Mouse (Mus musculus) activated CD4-positive, CD25-positive, alpha-beta regulatory T cell, adult 4 months (primary cell): ENCODE measurements around the gene Luc7l. TPM values are rescaled to one million over a fixed set of nuclear protein-coding genes. Genes with fewer than 3 reads are reported as not detected.

Experiments
- ATAC-seq: one replicate; pipeline ENCODE4 v1.8.0; 2017
- polyA plus RNA-seq, 2 experiments: library from polyadenylated mRNA; unstranded; fragments of 100-300 nt; shearing (Covaris generic); gene quantifications; one replicate each; pipeline ENCODE4 v1.2.1; 2017

Luc7l gene
- polyA plus RNA-seq: 10 to 100 TPM; 47.9 to 51.0 TPM

DNA sequence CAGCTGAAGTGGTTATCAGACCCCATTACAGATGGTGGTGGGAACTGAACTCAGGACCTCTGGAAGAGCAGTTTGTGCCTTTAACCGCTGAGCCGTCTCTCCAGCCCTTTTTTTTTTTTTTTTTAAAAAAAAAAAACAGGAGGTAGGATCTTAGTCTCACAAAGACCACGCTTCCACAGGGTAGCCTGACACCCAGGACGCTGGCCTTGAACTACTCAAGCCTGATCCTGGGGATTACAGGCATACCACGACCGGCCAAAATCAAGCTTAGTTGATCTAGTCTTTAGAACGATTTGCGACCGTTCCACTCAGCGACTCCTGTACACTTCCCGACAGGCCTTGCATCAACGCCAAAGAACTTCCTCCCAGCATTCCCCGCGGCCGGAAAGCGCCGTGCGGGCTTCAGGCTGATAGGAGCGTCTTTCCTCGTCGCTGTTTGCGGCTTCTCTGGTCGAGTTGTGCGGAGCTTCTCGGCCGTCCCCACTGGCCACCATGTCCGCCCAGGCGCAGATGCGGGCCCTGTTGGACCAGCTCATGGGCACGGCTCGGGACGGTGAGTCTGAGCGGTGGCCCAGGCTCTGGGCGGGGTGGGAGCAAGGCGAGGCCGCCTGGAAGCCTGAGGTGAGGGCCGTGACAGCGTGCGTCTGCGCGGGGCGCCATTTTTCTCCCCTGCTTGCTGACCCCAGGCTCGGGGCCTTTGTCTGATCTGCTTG lies at the start of gene Luc7l:
Gene Luc7l (plus strand): TSS at position 358 of the 713 bp plus-strand sequence.
- peak; percentile 95 for ATAC-seq

DNA sequence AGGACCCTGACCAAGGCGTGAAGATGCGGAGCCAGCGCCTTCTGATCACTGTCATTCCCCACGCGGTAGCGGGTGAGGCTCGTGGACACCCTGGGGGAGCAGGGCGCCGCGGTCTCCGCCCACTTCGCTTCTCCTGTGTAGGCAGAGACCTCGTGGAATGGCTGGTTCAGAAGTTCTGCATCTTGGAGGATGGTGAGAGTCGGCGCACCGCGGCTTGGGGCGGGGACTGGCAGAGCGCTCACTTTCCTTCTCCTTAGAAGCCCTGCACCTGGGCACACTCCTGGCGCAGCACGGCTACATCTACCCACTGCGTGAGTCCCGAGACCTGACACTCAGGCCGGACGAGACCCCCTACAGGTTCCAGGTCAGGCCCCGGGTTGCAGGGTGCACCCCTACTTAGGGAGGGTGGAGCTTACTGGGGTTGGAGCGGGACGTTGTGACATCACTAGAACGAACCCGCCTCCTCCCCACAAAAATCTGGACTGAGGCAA lies 49.3 kb upstream of the Luc7l start:
- peak; percentile 46 for ATAC-seq

DNA sequence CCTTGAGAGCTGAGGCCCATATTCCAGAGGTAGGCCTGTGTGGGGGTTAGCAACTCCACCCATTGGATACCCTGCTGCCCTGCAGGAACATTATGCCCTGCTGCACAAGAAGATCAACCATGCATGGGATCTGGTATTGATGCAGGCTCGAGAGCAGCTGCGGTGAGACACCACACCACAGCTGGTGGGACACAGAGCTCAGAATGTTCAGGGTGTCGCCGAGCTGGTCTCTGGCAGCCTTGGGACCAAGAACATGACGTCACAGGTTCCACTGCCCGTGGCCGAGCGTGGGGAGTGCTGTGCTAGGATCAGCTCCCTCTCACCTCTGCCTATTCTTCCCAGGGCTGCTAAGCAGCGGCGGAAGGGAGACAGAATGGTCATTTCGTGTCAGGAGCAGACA lies 47.9 kb upstream of the Luc7l start:
- ATAC-seq: no peak

DNA sequence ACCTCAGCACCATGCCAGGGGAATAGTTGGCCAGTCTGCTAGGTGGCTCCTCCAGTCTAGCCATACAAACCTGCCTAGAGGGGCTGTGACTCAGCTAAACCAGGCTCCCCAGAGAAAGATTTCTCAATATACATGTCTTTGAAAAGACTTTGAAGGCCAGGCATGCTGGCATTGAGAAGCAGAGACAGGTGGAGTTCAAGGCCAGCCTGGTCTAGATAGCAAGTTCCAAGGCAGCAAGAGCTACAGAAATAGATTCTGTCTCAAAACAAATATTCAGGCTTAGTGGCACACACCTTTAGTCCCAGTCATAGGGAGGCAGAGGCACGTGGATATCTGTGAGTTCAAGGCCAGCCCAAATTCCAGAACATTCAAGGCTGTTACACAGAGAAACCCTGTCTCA lies 46.3 kb upstream of the Luc7l start:
- no peak for ATAC-seq

DNA sequence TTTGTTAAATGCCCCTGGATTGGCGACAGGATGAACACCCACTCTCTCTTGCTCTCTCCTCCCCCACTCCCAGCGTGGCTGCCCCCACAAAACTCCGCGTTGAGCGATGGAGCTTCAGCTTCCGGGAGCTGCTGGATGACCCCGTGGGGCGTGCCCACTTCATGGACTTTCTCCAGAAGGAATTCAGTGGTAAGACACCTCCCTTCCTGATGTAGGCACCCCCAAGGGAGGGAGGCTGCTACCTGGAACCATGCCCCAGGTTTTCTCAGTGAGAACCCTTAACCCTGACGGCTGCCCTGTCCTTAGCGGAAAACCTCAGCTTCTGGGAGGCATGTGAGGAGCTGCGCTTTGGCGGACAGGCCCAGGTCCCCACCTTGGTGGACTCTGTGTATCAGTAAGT lies 45.0 kb upstream of the Luc7l start, which contains the start of gene Arhgdig:
Gene Arhgdig (minus strand): TSS at position 101 of the 400 bp plus-strand sequence.
- ATAC-seq: no peak

DNA sequence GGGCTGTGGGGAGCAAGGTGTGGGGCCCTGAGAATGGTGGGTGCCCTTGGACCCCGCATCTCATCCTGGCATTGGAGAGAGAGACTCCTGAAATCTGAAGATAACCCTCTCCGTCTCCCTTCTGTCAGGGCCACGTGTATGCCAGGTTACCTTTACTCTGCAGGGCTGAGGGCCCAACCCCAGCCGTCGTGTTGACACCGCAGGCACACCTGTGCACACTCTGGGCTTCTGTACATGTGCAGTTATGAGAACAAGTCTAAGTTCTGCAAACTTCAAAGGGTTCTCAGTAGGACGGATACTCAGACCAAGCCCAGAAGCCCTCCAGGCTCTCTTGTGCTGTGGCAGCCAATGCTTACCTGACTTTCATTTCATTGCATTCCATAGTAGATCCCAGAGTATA lies 40.5 kb upstream of the Luc7l start:
- ATAC-seq: no peak

DNA sequence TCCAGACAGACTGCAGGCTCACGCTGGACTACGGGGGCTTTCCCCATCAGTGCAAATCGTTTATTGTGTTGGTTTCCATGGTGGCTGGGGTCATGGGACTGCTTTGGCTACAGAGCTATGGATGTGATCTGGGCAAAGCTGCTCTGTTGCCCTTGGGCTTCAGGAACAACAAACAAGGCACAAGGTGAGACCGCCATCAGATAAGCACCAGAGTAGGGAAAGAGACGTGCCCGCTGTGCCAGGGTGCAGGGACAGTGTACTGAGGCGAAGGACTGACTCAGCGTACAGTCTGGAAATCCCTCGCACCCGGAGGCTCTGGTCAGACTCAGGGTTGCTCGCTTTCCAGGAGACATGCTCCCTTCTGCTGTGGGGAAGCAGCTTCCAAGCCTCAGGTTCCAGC lies 40.0 kb upstream of the Luc7l start:
- ATAC-seq: no peak

DNA sequence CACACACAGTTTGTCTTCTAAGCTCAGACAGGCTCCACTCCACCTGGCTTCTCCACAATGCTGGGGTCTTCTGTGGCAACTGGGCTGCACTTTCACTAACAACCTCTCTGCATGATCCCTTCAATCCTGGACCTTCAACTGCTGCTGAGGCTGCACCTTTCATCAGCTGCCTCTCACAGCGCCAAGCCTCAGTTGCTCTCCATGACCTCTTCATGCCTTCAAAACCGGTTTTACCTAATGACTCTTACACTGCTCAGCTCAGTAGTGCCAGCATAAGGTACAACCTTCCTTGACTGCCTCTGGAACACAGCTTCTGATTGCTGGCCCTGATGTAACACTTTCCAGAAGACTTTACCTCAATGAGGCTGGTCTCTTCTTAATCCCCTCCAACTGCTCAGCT lies 31.2 kb upstream of the Luc7l start:
- ATAC-seq: no peak

DNA sequence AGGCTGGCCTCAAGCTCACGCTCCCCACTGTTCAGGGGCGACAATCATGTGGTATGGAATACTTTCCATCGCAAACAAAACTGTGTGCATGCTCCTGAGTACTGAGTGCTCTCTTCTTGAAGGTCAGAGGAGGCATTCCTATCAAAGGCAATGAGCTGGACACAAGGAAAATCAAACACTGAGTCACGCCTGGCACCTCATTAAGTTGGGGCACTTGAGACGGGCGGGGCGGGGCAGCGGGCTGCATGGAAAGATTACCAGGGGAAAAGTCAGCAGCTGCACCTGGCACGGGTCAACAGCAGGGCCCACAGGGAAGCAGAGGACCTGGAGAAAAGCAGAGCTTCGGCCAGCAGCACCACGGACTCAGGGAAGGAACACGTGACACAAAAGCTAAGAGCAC lies 27.5 kb upstream of the Luc7l start:
- ATAC-seq: no peak

DNA sequence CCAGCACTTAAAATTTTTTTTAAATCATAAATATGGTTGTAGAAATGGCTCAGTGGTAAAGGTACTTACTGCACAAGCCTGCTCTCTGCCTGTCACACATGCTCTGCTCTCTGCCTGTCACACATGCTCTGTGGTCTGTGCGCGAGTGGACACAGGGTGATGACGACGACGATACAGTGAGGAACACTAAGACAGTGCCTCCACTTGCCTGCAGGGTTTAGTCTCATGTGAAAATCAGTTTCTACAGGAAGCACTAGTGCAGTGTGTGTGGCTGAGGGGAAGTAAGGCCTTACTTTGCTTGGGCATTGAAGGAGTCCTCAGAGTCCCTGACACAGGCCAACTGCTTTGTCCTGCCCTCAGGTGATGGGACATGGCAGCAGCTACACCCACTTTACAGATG lies 22.9 kb upstream of the Luc7l start:
- ATAC-seq: no peak

DNA sequence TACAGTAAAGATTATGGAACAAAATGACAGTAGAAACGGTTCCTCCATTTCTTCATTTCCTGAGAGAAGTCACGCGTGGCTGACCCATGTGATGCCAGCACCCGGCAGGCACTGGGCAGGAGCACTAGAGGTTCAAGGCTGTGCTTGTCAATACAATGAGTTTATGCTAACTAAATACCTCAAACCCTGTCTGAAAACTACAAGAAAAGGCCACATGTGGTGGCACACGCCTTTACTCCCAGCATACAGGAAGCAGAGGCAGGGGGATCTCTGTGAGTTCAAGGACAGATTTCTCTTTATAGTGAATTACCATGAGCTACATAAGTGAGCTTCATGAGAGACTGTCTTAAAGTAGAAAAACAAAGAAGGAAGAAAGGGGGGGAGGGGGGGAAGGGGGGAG lies 21.5 kb upstream of the Luc7l start:
- no peak for ATAC-seq

DNA sequence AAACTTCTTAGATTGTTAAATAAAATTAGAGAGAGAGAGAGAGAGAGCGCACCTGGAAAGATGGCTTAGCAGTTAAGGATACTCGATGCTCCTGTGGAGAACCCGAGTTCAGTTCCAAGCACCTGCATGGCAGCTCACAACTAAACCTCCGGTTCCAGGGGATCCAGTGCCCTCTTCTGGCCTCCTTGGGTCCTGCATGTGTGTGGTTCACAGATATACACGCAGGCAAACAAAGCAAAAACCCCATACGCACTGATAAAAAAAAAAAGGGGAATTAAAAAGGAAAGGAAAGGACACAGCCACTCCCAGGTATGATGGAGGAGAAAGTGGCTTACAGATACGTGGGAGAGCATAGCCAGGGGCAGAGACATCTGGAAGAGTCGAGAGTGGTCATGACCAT lies 19.8 kb upstream of the Luc7l start:
- no peak for ATAC-seq

DNA sequence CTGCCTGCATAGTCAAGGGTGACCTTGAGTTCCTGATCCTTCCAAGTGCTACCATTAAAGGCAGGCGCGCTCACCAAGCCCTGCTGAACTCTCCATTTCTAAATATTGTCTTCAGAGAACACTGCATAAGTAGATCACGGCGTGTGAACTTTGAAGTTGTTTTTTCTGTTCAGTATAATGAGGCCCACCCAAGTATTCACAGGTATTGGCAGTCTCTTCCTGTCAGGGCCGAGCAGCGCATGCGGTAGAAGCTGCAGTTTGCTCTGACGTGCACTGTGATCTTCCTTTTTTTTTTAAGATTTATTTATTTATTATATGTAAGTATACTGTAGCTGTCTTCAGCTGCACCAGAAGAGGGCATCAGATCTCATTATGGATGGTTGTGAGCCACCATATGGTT lies 18.3 kb upstream of the Luc7l start:
- peak; percentile 52 for ATAC-seq

DNA sequence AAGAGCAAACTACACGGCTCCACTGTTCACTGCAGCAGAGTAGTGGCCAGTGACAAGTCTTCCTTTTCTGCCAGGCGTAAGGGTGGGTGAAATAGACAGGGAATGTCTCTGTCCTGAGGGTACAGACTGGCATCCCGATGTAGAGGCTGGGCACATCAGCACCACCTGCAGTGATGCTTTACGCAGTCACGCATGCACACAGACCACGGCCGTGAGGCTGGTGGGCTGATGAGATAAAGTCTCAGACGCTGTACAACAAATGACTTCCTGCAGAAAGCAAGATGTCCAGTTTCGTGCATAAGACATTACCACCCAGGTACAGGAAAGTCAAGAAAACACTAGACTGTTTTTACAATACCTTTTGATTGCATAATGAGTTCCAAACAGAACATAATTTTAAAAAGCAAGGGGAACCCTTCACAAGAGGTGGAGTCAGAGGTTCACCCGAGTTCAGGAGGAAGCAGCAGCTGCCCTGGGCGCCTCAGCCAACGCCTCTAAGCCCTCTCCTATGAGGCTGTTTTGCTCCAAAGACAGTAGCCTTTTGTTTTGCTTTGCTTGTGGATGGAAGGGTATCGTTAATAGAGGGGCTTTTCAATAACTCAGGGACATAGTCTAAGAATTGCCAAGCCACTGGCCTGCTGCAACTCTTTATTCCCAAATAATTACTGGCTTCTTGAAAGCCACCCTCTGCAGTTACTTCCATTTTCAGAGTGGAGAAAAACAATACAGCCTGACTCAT lies 17.4 kb upstream of the Luc7l start:
- no peak for ATAC-seq

DNA sequence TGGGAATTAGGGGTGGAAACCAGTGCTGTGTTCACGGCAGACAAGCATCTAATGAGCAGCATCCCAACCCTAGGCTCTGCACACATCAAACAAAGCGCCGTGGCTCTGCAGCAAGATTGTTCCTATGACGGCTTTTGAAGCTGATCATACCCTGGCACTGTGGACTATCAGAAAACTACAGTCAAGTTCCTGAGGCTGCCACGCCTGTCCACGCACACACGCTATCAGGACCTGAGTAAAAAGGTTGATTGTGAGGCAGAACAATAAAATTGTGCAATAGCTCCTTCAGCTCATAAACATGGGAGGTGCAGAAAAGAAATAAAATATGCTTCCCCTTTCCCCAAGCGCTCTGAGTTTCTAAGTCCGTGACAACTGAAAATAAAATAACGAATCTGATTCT lies 15.0 kb upstream of the Luc7l start:
- ATAC-seq: no peak

DNA sequence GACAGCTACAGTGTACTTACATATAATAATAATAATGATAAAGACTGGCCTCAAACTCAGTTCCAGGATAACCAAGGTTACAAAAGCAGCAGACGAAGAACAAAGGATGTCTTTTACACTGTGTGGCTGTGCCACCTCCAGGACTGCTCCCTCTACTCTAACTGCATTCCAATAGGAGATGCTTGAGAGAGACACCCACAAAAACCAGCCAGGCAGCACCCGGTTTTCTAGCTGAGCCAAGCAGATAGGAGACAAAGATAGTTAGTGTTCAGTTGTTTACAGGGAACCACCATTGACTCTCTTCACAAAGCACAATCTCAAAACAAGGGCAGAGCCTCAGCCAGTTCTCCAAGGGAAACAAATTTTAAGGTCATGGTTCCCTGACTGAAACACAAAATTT lies 13.1 kb upstream of the Luc7l start:
- no peak for ATAC-seq

DNA sequence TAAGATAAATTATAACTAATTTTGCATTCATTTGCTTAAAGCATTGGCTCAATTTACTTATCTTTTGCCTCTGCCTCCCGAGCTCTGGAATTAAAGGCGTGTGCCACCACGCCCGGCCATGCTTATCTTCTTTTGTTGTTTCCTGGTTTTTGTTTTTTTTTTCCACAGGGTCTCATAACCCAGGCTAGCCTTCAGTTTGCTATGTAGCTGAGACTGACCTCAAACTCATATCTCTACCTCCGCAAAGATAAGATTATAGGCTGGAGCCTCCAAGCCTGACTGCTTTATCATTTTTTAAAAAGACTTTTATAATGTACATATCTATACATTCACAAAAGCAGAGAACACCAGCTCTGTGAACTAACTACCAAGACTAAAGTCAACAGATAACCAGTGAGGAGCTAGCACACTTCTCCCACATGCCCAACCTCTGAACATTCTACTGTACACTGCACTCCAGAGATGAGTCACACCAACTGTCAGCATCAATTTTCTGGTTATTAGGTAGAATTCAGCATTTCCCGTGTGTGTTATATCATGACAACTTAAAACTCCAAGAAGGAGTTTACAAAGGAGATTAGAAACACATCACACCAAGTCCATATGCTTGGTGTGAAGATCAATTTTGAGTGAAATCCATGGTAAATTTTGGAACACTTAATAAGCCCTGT lies 12.4 kb upstream of the Luc7l start:
- no peak for ATAC-seq

DNA sequence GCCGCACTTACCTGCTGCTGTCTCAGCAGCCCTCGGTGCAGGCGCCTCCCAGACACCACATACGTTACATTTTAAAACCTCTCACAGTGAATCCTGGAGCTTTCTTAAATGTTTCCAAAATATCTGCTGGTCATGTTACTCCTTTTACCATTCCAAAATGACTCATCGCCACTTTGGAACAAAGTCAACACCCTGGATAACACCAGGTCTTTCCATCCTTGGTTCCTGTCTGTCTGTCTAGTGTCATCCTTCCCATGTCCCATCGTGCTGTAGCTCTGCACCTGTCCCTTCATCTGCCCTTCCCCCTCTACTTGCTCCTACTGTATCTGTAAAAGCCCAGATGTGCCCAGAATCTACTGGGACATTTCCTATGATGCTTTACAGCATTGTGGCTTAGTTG lies 11.7 kb upstream of the Luc7l start:
- ATAC-seq: no peak

DNA sequence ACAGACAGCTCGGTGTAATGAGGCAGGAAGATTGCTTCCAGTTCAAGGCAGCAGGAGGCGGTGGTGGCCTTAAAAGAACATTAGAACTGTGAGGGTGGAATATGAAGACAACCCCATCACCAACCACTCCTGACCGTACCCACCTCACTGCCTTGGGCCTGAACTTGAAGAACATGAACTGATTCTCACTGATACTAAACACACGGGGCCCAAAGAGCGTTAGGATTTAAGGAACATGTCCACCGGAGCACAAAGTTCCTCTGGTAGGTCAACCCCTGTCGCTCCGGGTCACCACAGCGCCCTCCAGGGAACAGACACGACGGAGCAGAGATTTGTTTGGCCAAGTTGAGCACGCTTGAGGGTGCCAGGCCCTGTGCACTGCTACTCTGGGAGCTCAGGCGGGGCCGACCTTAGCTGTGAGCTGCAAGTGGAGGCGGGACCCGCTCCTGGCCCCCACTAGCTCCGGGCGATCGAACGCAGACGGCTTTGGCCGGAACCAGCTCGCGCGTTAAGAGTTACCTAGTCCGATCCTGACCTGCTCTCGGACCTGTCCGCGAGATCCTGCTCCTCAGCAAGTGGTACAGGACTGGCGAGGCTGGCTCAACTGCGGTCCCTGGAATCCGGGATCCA lies 9.1 kb upstream of the Luc7l start:
- peak; percentile 52 for ATAC-seq

DNA sequence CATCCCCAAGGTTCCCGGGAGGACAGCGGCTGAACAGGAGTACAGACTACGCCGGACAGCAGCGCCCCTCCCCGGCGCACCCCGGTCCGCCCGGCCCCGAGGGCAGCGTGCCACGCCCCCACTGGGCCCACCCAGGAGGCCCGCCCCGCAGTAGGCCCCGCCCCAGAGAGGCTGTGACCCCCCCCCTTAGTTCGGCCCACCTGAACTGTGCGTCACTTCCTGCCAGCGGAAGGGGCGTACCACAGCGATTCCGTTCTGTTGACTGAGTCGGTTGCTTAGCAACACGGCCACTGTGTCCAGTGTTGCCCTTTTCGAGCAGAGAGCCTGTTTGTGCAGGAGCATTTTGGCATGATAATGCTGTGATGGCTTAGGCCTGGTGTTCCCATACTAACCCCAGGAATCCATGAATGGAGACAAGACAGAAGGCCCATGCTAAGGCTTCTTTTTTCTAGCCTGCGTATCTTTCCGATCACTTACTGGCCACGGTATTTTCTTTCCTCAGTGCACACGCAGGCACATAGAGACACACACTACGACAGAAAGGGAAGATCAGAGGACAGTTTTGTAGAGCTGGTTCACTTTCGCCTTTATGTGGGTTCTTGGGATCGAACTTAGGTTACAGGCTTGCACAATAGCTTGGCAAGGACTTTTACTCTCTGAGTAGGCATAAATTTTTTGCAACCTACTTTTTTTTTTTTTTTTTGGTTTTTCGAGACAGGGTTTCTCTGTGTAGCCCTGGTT lies 8.4 kb upstream of the Luc7l start, which contains the start of gene Fam234a:
Gene Fam234a (minus strand): TSS at position 142 of the 741 bp plus-strand sequence.
- peak; percentile 84 for ATAC-seq

DNA sequence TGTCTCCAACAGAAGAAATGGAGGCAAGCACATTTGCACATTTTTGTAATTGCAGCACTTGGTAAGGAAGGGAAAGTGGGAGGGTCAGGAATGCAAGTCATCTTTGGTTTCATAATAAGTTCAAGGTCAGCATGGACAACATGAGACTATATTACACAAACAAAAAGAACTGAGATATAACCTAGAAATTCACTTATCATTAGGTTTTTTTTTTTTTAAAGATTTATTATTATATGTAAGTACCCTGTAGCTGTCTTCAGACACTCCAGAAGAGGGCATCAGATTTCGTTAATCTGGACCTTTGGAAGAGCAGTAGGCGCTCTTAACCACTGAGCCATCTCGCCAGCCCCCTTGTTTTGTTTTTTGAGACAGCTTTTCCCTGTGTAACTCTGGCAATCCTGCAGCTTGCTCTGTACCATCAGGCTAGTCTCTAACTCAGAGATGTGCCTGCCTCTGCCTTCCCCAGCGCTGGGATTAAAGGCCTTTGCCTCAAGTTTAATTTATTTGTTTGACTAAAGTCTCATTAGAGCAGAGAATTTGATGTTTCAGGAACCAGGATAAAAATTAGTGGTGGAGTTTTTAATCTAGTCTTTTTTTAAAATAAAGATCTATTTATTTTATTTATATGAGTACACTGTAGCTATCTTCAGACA lies 684 bp upstream of the Luc7l start:
- ATAC-seq: no peak

DNA sequence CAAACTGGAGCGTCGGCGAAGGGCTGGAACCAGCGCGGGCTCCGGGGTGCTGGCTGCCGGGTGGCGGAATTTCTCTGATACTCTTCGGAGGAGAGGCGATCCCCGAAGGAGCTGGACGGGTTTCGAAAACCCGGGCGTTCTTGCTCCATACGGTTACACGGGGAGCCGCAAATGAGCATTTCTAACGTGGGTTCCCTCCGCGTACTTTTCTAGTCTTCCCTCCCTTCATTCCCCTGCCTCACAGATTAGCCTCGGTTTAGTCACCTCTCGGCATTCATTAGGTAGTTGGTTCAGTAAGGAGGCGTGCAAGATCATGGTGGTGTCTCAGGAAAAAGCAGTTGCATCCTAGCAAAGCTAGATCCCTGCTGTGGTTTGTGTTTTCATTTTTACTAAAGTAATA lies 703 bp downstream of the Luc7l start:
- ATAC-seq: no peak
